ENCODE assay signal across 8 mouse cellular contexts in genomic region chr1:181529368-181529767, GRCm38 (mm10). TPM values are rescaled to one million over a fixed set of nuclear protein-coding genes. Genes with fewer than 3 reads are reported as not detected.
DNase-seq lines count a peak whose midpoint lies in the region; ATAC-seq lines count a peak whose summit lies in the region.

No protein-coding gene starts in this region.

- no peaks in the 10 kb centered on the region for H3K36me3 ChIP-seq in neural tube, embryonic 15.5 days
- H3K36me3 ChIP-seq in midbrain, embryonic 11.5 days (ENCODE audit: control insufficient read depth, insufficient read depth, low read length), result no peaks in the 10 kb centered on the region

- H3K27me3 ChIP-seq in neural tube, embryonic 15.5 days (replicated peaks), result no peaks in the 10 kb centered on the region
- no peaks in the 10 kb centered on the region for H3K27me3 ChIP-seq in midbrain, embryonic 11.5 days (ENCODE audit: control insufficient read depth, insufficient read depth, low read length)

- DNase-seq in cerebellum, adult 18-20 months, result peak; percentile 9 to 19
- no peak for DNase-seq in cerebellum, adult 8-10 months
- peak; percentile 64 for DNase-seq in Muller cell, postnatal 12 days (ENCODE audit: inconsistent ontology term)
- peak; percentile 85 to 88 for DNase-seq in gastrocnemius, postnatal 36 days
- peak; percentile 81 to 85 for DNase-seq in kidney, postnatal 4 days
- DNase-seq in ovary, postnatal 36 days (ENCODE audit: low spot score), result peak; percentile 81
- no peak for DNase-seq in midbrain, embryonic 11.5 days (ENCODE audit: low spot score, missing footprints)

- no peak overlapping the region for H3K27ac ChIP-seq in neural tube, embryonic 15.5 days (replicated peaks)
- H3K27ac ChIP-seq in midbrain, embryonic 11.5 days (ENCODE audit: low read depth, low read length), result no peak overlapping the region

- ATAC-seq in neural tube, embryonic 15.5 days (ENCODE audit: low FRiP score), result no peak
- ATAC-seq in midbrain, embryonic 11.5 days (ENCODE audit: low FRiP score), result no peak

- no peaks in the 10 kb centered on the region for H3K9me3 ChIP-seq in neural tube, embryonic 15.5 days (replicated peaks)
- H3K9me3 ChIP-seq in midbrain, embryonic 11.5 days (ENCODE audit: control insufficient read depth, low read length), result no peaks in the 10 kb centered on the region

- intact Hi-C loops in gastrocnemius, postnatal 36 days (cut with DNase I), result no loop called here

- no peak overlapping the region for H3K9ac ChIP-seq in neural tube, embryonic 15.5 days (replicated peaks)
- no peak overlapping the region for H3K9ac ChIP-seq in midbrain, embryonic 11.5 days (ENCODE audit: low read length)

- H3K4me1 ChIP-seq in neural tube, embryonic 15.5 days, result peaks cover under 1% of the 10 kb centered on the region; the same call in 1 of the 2 replicates
- no peaks in the 10 kb centered on the region for H3K4me1 ChIP-seq in midbrain, embryonic 11.5 days (ENCODE audit: control insufficient read depth, insufficient read depth, low read length)

- no peak overlapping the region for H3K4me3 ChIP-seq in neural tube, embryonic 15.5 days (replicated peaks)
- no peak overlapping the region for H3K4me3 ChIP-seq in midbrain, embryonic 11.5 days (ENCODE audit: low read depth, low read length)

- WGBS in neural tube, embryonic 15.5 days, result 63% methylated on average over 4 of the region's 4 CpGs
- WGBS in midbrain, embryonic 11.5 days, result 88% methylated on average over 4 of the region's 4 CpGs

- no peak overlapping the region for H3K4me2 ChIP-seq in neural tube, embryonic 15.5 days
- H3K4me2 ChIP-seq in midbrain, embryonic 11.5 days, result no peak overlapping the region

RNA-seq across cellular contexts. Expression of gene Ccdc121, which starts 18.1 kb away (rescaled TPM):
- not detected for total RNA-seq in gastrocnemius, postnatal 36 days (2021)
- not detected in 2 replicates for polyA plus RNA-seq in neural tube, embryonic 15.5 days (2015; fragmentation: Nextera tagmentation; extraction: Ambion mirVana)
- not detected in 2 replicates for polyA plus RNA-seq in midbrain, embryonic 11.5 days (2014; fragmentation: Nextera tagmentation; extraction: Ambion mirVana)

RNA-seq across cellular contexts. Expression of gene Dnah14, which starts 47.0 kb away (rescaled TPM):
- under 1 TPM; 0.30 to 0.36 TPM for total RNA-seq in gastrocnemius, postnatal 36 days (2021)
- polyA plus RNA-seq in neural tube, embryonic 15.5 days (2015; fragmentation: Nextera tagmentation; extraction: Ambion mirVana), result 0.29 and 0.61 TPM in 2 replicates
- 2.5 and 2.7 TPM in 2 replicates for polyA plus RNA-seq in midbrain, embryonic 11.5 days (2014; fragmentation: Nextera tagmentation; extraction: Ambion mirVana)

Comparison
In these comparisons a context has a peak if more than half of its experiments do, and no peak if none do; other contexts are left out.
1. DNase-seq: peak in cerebellum, adult 18-20 months (2 of 2), Muller cell, postnatal 12 days (single experiment), gastrocnemius, postnatal 36 days (2 of 2), kidney, postnatal 4 days (2 of 2) and ovary, postnatal 36 days (single experiment); none in cerebellum, adult 8-10 months (single experiment) and midbrain, embryonic 11.5 days (single experiment).